Comparison of ENCODE assay signal across 8 mouse cellular contexts in the genomic region with DNA sequence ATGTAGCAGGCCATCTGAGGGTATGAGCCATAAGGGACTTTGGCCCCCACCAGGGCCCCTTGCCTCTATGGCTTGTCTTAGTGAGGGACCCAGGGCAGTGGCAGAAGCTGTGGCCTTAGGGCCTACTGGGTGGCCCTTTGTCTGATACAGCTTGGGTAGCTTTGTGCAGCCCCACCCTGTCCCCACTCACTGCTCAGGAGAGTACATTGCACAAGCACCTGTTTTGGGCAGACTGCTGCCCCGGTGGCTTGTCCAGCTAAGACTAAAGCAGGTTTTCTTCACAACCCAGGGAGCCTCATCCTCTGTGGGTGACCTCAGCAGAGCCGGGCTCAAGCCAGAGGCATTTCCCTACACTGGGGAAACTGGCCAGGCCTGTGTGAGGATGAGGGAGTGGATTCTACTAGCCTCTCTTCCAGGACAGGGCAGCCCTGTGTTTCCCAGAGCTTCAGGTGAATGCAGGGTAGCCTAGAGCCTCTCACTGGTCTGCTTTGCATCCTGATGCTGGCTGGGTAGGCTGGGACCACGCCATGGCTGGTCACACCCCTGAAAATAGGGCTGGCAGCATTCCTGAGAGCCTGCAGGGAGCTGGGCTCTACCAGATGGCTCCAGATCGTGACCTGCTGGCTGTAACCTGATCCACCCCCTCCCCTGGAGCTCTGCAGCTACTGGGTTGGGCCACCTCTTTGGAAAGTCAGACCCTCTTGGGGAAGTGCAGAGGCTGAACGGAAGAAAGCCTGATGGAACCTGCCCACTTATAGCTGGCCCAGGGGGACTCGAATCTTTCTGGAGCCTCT. TPM values are rescaled to one million over a fixed set of nuclear protein-coding genes. Genes with fewer than 3 reads are reported as not detected.
A peak's percentile ranks its signal among the peaks of the same experiment; 100 is the strongest.
DNase-seq lines count a peak whose midpoint lies in the region.

No protein-coding gene starts in this region.

- intact Hi-C loops in left cerebral cortex, postnatal 25 days (cut with DNase I): no loop called here

- DNase-seq in Muller cell, postnatal 12 days (ENCODE audit: inconsistent ontology term): peak; percentile 65
- peak; percentile 89 for DNase-seq in cerebellum, adult 9-10 months
- peak; percentile 78 to 88 for DNase-seq in heart, adult 18-20 months
- peak; percentile 61 for DNase-seq in kidney, adult 18-20 months
- DNase-seq in lung, postnatal 4 days: peak; percentile 58 to 72
- no peak for DNase-seq in adrenal gland, adult 2 months
- no peak for DNase-seq in layer of hippocampus, adult 9-10 months (ENCODE audit: low spot score)
- no peak for DNase-seq in left cerebral cortex, postnatal 25 days (ENCODE audit: low spot score in 2 of 2)

RNA-seq across cellular contexts. Expression of a gene that starts 17.9 kb away (rescaled TPM):
- 10 to 100 TPM; 33.8 to 36.4 TPM for total RNA-seq in heart, adult 18-20 months (2021)
- 1 to 10 TPM; 1.9 to 4.1 TPM for total RNA-seq in adrenal gland, adult 2 months (2021)
- 14.2 and 17.2 TPM in 2 replicates for polyA plus RNA-seq in adrenal gland, adult 2 months (2012; rRNA removed)
- total RNA-seq in left cerebral cortex, postnatal 25 days (2021): 1 to 10 TPM in 1 of 2 experiments, under 1 TPM in 1; 0.53 to 1.4 TPM

RNA-seq across cellular contexts. Expression of a gene that starts 29.6 kb away (rescaled TPM):
- under 1 TPM in 1 of 2 experiments, not detected in 1; 0.10 TPM for total RNA-seq in heart, adult 18-20 months (2021)
- under 1 TPM; 0.23 to 0.24 TPM for total RNA-seq in adrenal gland, adult 2 months (2021)
- 0.40 and 0.48 TPM in 2 replicates for polyA plus RNA-seq in adrenal gland, adult 2 months (2012; rRNA removed)
- not detected for total RNA-seq in left cerebral cortex, postnatal 25 days (2021)

RNA-seq across cellular contexts. Expression of a gene that starts 55.0 kb away (rescaled TPM):
- total RNA-seq in heart, adult 18-20 months (2021): 10 to 100 TPM; 13.1 to 14.9 TPM
- 10 to 100 TPM; 23.3 to 30.9 TPM for total RNA-seq in adrenal gland, adult 2 months (2021)
- polyA plus RNA-seq in adrenal gland, adult 2 months (2012; rRNA removed): 120 and 142 TPM in 2 replicates
- 10 to 100 TPM; 40.1 to 45.4 TPM for total RNA-seq in left cerebral cortex, postnatal 25 days (2021)

Comparison
In these comparisons a context has a peak if more than half of its experiments do, and no peak if none do; other contexts are left out.
1. DNase-seq: peak in Muller cell, postnatal 12 days (single experiment), cerebellum, adult 9-10 months (single experiment), heart, adult 18-20 months (2 of 2), kidney, adult 18-20 months (single experiment) and lung, postnatal 4 days (2 of 2); none in adrenal gland, adult 2 months (single experiment), layer of hippocampus, adult 9-10 months (single experiment) and left cerebral cortex, postnatal 25 days (0 of 2).
2. RNA of a gene that starts 17.9 kb away (total RNA-seq): 33.8 to 36.4 TPM in heart, adult 18-20 months; 1.9 to 4.1 TPM in adrenal gland, adult 2 months and 0.53 to 1.4 TPM in left cerebral cortex, postnatal 25 days; every median in the first group is over 4 times any median in the second.